Mouse (Mus musculus) heart, postnatal 0 days (tissue): ENCODE measurements around the gene Smyd3.

Experiments
- CTCF ChIP-seq: IDR thresholded peaks from 2 replicates; pipeline ENCODE4 v1.5.1; 2016; ENCODE audit warnings: antibody characterized with exemption, control low read depth, low read depth
- EP300 ChIP-seq: IDR thresholded peaks from 2 replicates; pipeline ENCODE4 v1.6.1; 2016; ENCODE audit warnings: antibody characterized with exemption, low read depth

- TF ChIP-seq CTCF (no peak), EP300 (no peak)
Observed at GRCm38 (mm10) chr1:179548996-179549752, 31.3 kb upstream of the Smyd3 start.
